Mouse (Mus musculus): ENCODE data around the gene Ripply1. TPM values are rescaled to one million over a fixed set of nuclear protein-coding genes. Genes with fewer than 3 reads are reported as not detected.
A peak's percentile ranks its signal among the peaks of the same experiment; 100 is the strongest.
"Not testable (repeated sequence)": the region's sequence is repeated elsewhere in the genome, so short reads cannot be mapped to it uniquely, and the experiment has no call there.

The Ripply1 gene
- total RNA-seq, 2 experiments from 2014 or later, result not detected

DNA sequence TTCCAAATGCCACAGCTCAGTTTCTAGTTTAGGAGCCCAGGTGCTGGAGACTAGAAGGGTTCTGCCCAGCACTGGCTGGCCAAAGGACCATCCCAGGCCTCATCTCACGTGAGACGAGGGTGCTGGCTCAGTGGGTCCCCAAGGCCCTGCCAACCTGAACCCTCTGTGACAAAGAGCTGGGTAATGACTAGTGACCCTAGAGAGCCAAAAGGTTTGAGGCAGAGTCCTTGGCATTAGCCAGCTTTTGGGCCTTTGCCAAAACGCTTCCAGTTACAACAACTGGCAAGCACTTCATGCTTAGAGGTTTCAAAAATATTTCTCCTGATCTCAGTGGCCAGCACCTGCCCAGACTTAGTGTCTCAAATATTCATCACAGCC, 881 bp upstream of the Ripply1 start:
- peak; percentile 27 for DNase-seq
- intact Hi-C loops (cut with DNase I), result no loop called here

DNA sequence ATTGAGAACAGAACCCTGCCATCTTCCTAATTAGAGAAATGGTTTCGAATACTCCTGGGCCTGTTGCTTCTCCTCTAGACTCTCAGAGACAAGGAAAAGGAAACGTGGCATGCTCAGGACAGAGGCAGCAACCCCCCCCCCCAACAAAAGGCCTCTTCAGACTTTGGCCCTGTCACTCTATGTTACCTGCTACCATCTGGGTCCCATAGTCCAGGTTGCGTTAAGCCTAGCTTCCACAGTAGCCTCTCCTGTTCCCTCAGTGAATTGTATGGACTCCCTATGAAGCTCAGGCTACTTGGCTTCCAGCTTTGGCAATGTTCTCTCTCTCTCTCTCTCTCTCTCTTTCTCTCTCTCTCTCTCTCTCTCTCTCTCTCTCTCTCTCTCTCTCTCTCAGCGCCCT, 590 bp downstream of the Ripply1 start:
- DNase-seq, result no peak

DNA sequence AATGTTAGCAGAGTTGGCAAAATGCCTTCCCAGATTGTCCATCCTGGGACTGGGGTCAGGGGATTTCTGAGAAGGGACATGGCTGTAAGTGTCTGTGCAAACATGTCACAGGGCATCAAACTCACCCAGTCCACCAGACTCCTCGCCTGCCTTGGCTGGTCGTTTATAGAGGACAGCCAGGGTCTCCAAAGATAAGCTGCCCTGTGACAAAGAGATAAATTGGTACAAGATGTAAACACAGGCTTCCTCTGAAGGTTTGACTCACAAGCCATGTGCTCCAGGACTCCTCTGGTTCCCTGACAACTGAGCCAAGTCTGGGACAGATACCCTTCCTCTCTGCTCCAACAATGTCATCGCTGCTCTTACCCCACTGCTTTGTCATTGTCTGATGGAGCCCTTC, 1.2 kb downstream of the Ripply1 start:
- no peak for DNase-seq
- intact Hi-C loops (cut with DNase I), result no loop called here

More for the DNA sequence above, 590 bp downstream of the Ripply1 start:
- intact Hi-C loops (cut with DNase I), result no loop called here

GRCm38 (mm10) chrX:139779401-139779800, 2.8 kb downstream of the Ripply1 start:
- intact Hi-C loops (cut with DNase I), result no loop called here
- peak; percentile 18 for DNase-seq

GRCm38 (mm10) chrX:139778886-139779285, 3.3 kb downstream of the Ripply1 start:
- DNase-seq, result no peak
- intact Hi-C loops (cut with DNase I), result no loop called here

- intact Hi-C loops (cut with DNase I), result no loop called here
- DNase-seq, result no peak
Observed at GRCm38 (mm10) chrX:139777357-139777756, 4.8 kb downstream of the Ripply1 start.

- intact Hi-C loops (cut with DNase I), result no loop called here
- no peak for DNase-seq
Observed at GRCm38 (mm10) chrX:139775084-139775612, 7.0 kb downstream of the Ripply1 start.

GRCm38 (mm10) chrX:139774309-139775083, 7.7 kb downstream of the Ripply1 start:
- DNase-seq, result peak; percentile 60

GRCm38 (mm10) chrX:139769975-139770637, 12.0 kb downstream of the Ripply1 start:
- intact Hi-C loops (cut with DNase I), result loop anchor here (10.0 kb wide), 1 partner anchor 395 kb away; no protein-coding TSS in a partner anchor
- DNase-seq, result no peak

More at GRCm38 (mm10) chrX:139774309-139775083, 7.7 kb downstream of the Ripply1 start:
- intact Hi-C loops (cut with DNase I), result no loop called here

- no peak for DNase-seq
- intact Hi-C loops (cut with DNase I), result loop anchor here (10.0 kb wide), 1 partner anchor 388 kb away; no protein-coding TSS in a partner anchor
Observed at GRCm38 (mm10) chrX:139762546-139762945, 19.6 kb downstream of the Ripply1 start.

GRCm38 (mm10) chrX:139758634-139759033, 23.5 kb downstream of the Ripply1 start:
- DNase-seq; intact Hi-C loops (cut with DNase I): not testable (repeated sequence)

DNA sequence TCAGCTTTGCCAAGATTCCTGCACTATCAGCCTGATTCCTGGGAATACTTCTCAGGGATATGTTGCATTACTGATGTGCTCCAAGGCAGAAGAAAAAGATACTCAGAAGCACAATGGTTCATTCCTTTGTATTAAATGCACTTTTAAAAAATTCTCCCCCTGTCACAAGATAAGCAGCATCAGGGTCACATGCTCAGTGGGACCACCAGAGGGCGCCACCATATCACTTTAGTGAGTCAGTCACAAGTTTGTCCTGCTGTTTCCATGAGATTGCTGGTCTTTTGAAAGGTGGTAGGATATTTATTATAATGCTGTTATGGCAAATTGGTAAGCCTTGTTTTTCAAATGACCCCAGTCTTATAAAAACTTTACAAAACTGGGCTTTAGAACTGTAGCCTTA, 30.3 kb downstream of the Ripply1 start:
- intact Hi-C loops (cut with DNase I), result no loop called here
- peak; percentile 66 for DNase-seq

DNA sequence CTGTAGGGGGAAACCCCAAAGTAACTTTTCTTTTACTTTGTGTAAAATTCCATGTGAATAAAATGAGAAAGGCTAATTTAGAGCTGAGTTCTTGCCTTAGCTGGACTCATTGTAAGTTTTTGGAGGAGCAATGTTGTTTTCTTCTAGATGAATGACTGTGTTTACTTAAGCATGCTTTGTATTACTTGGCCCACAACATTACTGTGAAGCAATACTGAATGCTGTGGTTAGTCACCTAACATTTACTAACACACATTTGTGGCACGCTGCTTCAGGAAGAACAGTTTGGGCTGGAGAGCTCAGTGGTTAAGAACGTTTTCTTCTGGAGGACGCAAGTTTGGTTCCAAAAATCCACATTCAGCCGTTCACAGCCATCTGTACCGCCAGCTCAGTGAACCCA, 45.1 kb downstream of the Ripply1 start:
- intact Hi-C loops (cut with DNase I), result no loop called here

GRCm38 (mm10) chrX:139730541-139730940, 51.6 kb downstream of the Ripply1 start:
- intact Hi-C loops (cut with DNase I), result no loop called here
- no peak for DNase-seq

More for the DNA sequence above, 45.1 kb downstream of the Ripply1 start:
- no peak for DNase-seq

Other genes starting within 250 kb of the Ripply1 start
- 1 to 10 TPM; 4.3 to 5.4 TPM for gene Rnf128, start 219.0 kb downstream of the Ripply1 start, total RNA-seq (2021)
- 1 to 10 TPM; 1.8 to 2.2 TPM for gene Tbc1d8b, start 97.4 kb downstream of the Ripply1 start, total RNA-seq (2021)
- not detected for gene Gm15013, start 67.9 kb downstream of the Ripply1 start, total RNA-seq (2021)
- gene Cldn2, start 18.5 kb upstream of the Ripply1 start, total RNA-seq (2021), result under 1 TPM in 1 of 2 experiments, not detected in 1; 0.26 TPM
- 1 to 10 TPM; 6.1 to 8.8 TPM for gene Morc4, start 89.3 kb upstream of the Ripply1 start, total RNA-seq (2021)
- gene Rbm41, start 216.2 kb upstream of the Ripply1 start, total RNA-seq (2021), result 10 to 100 TPM; 12.1 to 14.3 TPM